Comparison of ENCODE assay signal across 10 mouse cellular contexts in genomic region chr10:49788914-49789313, GRCm38 (mm10). TPM values are rescaled to one million over a fixed set of nuclear protein-coding genes. Genes with fewer than 3 reads are reported as not detected.
DNase-seq lines count a peak whose midpoint lies in the region; ATAC-seq lines count a peak whose summit lies in the region.
"Had no signal": no experiment of that assay in that cellular context is flagged by ENCODE, and none has a peak within 500 bp of the region (broad histone marks: within the 10 kb centered on the region; RNA-seq: fewer than 3 reads in every experiment).

No protein-coding gene starts in this region.

- peaks cover 23% of the 10 kb centered on the region for H3K27me3 ChIP-seq in heart, embryonic 15.5 days
- no peaks in the 10 kb centered on the region for H3K27me3 ChIP-seq in hindbrain, embryonic 12.5 days
- no peaks in the 10 kb centered on the region for H3K27me3 ChIP-seq in midbrain, embryonic 12.5 days

- ATAC-seq in heart, embryonic 15.5 days (replicated peaks; ENCODE audit: insufficient number of reproducible peaks, insufficient read depth, low FRiP score, low read depth), result no peak
- peak; percentile 75 for ATAC-seq in hindbrain, embryonic 12.5 days (ENCODE audit: low FRiP score)
- ATAC-seq in midbrain, embryonic 12.5 days (ENCODE audit: low FRiP score, low read depth), result peak; percentile 53; the same call in 1 of the 2 replicates
- ATAC-seq in erythroblast, adult 5-6 weeks (replicated peaks; ENCODE audit: low FRiP score, poor library complexity, severe bottlenecking), result no peak

- peak overlapping the region; percentile 92 for H3K4me2 ChIP-seq in heart, embryonic 15.5 days
- peak overlapping the region; percentile 67 for H3K4me2 ChIP-seq in hindbrain, embryonic 12.5 days (replicated peaks)
- H3K4me2 ChIP-seq in midbrain, embryonic 12.5 days (replicated peaks), result peak overlapping the region; percentile 57

- WGBS in heart, embryonic 15.5 days, result 13% methylated on average over 5 of the region's 5 CpGs
- WGBS in hindbrain, embryonic 12.5 days, result 8% methylated on average over 5 of the region's 5 CpGs
- 7% methylated on average over 5 of the region's 5 CpGs for WGBS in midbrain, embryonic 12.5 days

- H3K4me1 ChIP-seq in heart, embryonic 15.5 days (replicated peaks), result peaks cover 9% of the 10 kb centered on the region
- H3K4me1 ChIP-seq in brown adipose tissue, adult 24 weeks (ENCODE audit: control insufficient read depth, insufficient read depth, insufficient read length, low read length), result no peaks in the 10 kb centered on the region
- peaks cover under 1% of the 10 kb centered on the region; the same call in 1 of the 2 replicates for H3K4me1 ChIP-seq in hindbrain, embryonic 12.5 days
- H3K4me1 ChIP-seq in midbrain, embryonic 12.5 days, result peaks cover 20% of the 10 kb centered on the region

- 0 out of 2 replicates have a peak overlapping the region, but pooled peaks have one; percentile 48 for H3K9ac ChIP-seq in heart, embryonic 15.5 days
- H3K9ac ChIP-seq in hindbrain, embryonic 12.5 days, result peak overlapping the region; percentile 76
- H3K9ac ChIP-seq in midbrain, embryonic 12.5 days (replicated peaks), result peak overlapping the region; percentile 80

- no peaks in the 10 kb centered on the region for H3K36me3 ChIP-seq in heart, embryonic 15.5 days
- no peaks in the 10 kb centered on the region for H3K36me3 ChIP-seq in hindbrain, embryonic 12.5 days
- H3K36me3 ChIP-seq in midbrain, embryonic 12.5 days, result no peaks in the 10 kb centered on the region

- no peaks in the 10 kb centered on the region for H3K9me3 ChIP-seq in heart, embryonic 15.5 days (replicated peaks)
- H3K9me3 ChIP-seq in hindbrain, embryonic 12.5 days (replicated peaks), result no peaks in the 10 kb centered on the region
- H3K9me3 ChIP-seq in midbrain, embryonic 12.5 days, result no peaks in the 10 kb centered on the region

- no peak for DNase-seq in heart, adult 18-20 months
- no peak for DNase-seq in layer of hippocampus, adult 11-12 months (ENCODE audit: low spot score)
- no peak for DNase-seq in layer of hippocampus, postnatal 10 days (ENCODE audit: low spot score in 2 of 2)
- DNase-seq: lung, adult 18-20 months had no signal

- peak overlapping the region; percentile 58 for H3K4me3 ChIP-seq in heart, embryonic 15.5 days
- H3K4me3 ChIP-seq in brown adipose tissue, adult 24 weeks (ENCODE audit: insufficient read depth, low read depth, low read length), result peak overlapping the region; percentile 44; the same call in 1 of the 2 replicates
- H3K4me3 ChIP-seq in hindbrain, embryonic 12.5 days, result peak overlapping the region; percentile 73
- H3K4me3 ChIP-seq in midbrain, embryonic 12.5 days, result peak overlapping the region; percentile 79
- H3K4me3 ChIP-seq: erythroblast, embryonic 14.5 days had no signal

- no peak overlapping the region for H3K27ac ChIP-seq in heart, embryonic 15.5 days
- no peak overlapping the region for H3K27ac ChIP-seq in brown adipose tissue, adult 24 weeks (replicated peaks; ENCODE audit: low read depth, low read length)
- H3K27ac ChIP-seq in hindbrain, embryonic 12.5 days, result peak overlapping the region; percentile 87
- peak overlapping the region; percentile 91 for H3K27ac ChIP-seq in midbrain, embryonic 12.5 days (replicated peaks)

RNA-seq across cellular contexts. Expression of gene Grik2, which starts 0.3 kb away (rescaled TPM):
- 0.87 and 1.0 TPM in 2 replicates for polyA plus RNA-seq in heart, embryonic 15.5 days (2015; fragmentation: Nextera tagmentation; extraction: Ambion mirVana)
- total RNA-seq in heart, adult 18-20 months (2021), result under 1 TPM; 0.37 to 0.95 TPM
- polyA plus RNA-seq in brown adipose tissue, adult 24 weeks (2012; ENCODE audit: insufficient read depth, insufficient read length, missing spikeins), result not detected in 2 replicates
- 15.1 and 15.4 TPM in 2 replicates for polyA plus RNA-seq in hindbrain, embryonic 12.5 days (2016; fragmentation: Nextera tagmentation; extraction: Ambion mirVana)
- 20.2 and 23.9 TPM in 2 replicates for polyA plus RNA-seq in midbrain, embryonic 12.5 days (2016; fragmentation: Nextera tagmentation; extraction: Ambion mirVana)
- total RNA-seq in erythroblast, adult 5-6 weeks (2015; ENCODE audit: low replicate concordance), result not detected in 2 replicates
- not detected in 2 replicates for total RNA-seq in erythroblast, adult 5-6 weeks (2017; ENCODE audit: low replicate concordance)
- 100 to 1,000 TPM; 102 to 104 TPM for total RNA-seq in layer of hippocampus, postnatal 10 days (2021)
- polyA plus RNA-seq: erythroblast, embryonic 14.5 days had no signal

Comparison
In these comparisons a context has a peak if more than half of its experiments do, and no peak if none do; other contexts are left out.
1. ATAC-seq: peak in hindbrain, embryonic 12.5 days (single experiment) and midbrain, embryonic 12.5 days (single experiment); none in heart, embryonic 15.5 days (single experiment) and erythroblast, adult 5-6 weeks (single experiment).
2. H3K27ac ChIP-seq: peak in hindbrain, embryonic 12.5 days (single experiment) and midbrain, embryonic 12.5 days (single experiment); none in heart, embryonic 15.5 days (single experiment) and brown adipose tissue, adult 24 weeks (single experiment).
3. Peak in every context shown above with its lines, with median percentiles within 50 percentile points of each other: H3K4me2 ChIP-seq, H3K4me3 ChIP-seq and H3K9ac ChIP-seq.